Mouse (Mus musculus) left cerebral cortex, postnatal 10 days (tissue): Measurements from ENCODE around the gene Crb3. TPM values are rescaled to one million over a fixed set of nuclear protein-coding genes. Genes with fewer than 3 reads are reported as not detected.

Source experiments
- DNase-seq, 2 experiments: peaks; one replicate each; pipeline ENCODE4 v3.0.0; 2021 to 2022; ENCODE audit warnings: low spot score in 2 of 2, mixed read lengths in 1 of 2; ENCODE audit errors: extremely low spot score in 1 of 2
- intact Hi-C: fragments of 180-260 bp; cut with DNase I; formaldehyde crosslinking; loops from one replicate; pipeline ENCODE4 v1.15.1; 2025
- total RNA-seq, 2 experiments: library from RNA; stranded (reverse); gene quantifications; 2 replicates each; pipeline ENCODE4 v1.2.3; 2021

Crb3 gene
- total RNA-seq, 2 experiments from 2014 or later, result 0.47 TPM; not detected in 1

DNA sequence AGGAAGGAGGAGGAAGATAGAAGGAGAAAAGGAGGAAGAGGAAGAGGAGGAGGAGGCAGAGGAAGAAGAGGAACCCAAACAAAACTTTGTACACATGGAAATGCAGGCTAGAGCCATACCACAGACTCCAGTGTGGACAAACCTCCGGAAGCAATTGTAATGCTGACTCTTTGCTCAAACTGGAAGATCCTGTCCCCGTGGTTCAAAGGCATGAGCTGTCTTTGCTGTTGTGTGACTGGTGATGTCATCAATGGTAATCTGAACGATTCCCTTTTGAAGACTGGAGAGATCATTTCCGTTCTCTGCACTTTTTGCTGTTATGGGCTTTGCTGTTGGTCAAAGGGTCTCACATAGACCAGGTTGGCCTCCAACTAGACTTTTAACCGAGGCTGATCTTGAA is 39.4 kb downstream of the Crb3 start:
- intact Hi-C loops, result no loop called here
- no peak for DNase-seq

DNA sequence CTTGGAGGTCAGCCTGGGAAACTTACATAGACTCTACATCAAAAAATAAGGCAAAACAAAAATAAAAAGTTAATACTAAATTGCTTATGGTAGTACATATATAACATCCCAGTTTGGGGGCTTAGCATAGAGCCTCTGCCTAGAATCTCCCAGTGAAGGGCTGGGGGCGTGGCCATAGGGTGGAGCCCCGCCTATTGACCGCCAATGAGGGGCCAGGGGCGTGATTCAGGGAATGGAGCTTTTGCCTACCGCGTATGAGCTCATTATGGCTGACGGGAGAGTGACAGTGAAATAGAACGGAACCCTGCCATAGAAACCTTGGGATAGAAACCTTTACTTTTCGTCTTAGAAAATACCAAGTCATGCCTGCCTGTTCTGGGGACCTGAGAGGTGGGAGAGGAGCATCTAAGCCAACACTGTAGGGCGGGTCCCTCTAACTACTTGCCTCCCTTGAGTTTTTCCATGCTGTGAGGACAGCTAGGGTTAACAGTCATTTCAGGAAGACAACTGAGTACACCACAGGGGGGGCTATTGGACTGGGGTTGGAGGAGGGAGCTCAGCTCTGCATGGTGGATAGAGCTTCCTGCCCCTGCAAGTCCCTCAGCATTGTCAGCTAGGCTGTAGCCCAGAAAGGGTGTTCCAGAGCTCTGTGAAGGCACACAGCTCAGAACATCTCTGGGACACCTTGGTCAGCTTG is 40.9 kb downstream of the Crb3 start:
- intact Hi-C loops, result no loop called here

DNA sequence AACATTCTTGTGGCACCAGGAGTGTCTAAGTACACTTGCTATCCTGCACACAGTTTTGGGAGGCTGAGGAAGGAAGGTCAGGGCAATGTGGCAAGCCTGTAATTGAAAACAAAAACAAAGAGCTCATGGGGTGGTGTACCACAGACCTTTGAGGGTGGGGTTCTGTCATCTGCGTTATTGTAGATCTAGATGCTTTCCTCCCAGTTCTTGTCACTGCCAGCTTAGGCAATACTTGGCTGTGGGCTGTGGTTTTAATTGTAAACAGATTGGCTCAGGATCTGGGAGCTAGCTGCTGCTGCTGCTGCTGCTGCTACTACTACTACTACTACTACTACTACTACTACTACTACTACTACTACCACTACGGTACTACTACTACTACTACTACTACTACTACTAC is 43.4 kb downstream of the Crb3 start:
- intact Hi-C loops, result no loop called here
- no peak for DNase-seq

More for the DNA sequence above, 40.9 kb downstream of the Crb3 start:
- no peak for DNase-seq

DNA sequence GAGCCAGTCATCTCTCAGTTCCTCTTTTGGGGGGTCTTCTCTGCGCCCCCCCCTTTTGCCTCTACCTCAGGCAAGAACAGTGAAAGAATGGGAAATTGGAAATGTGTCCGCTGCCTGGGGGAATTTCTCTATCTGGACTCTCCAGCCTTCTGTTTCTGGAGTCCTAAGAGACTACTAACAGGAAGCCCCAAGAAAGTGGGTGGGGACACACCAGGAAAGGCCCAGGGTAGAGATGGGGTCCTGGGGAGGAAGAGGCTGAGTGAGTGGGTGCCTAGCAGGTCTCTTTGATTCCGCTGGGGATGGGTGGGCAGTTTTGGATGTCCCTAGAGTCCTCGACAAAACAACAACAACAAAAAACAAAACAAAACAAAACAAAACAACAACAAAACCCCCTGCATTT is 45.6 kb downstream of the Crb3 start:
- intact Hi-C loops, result no loop called here

DNA sequence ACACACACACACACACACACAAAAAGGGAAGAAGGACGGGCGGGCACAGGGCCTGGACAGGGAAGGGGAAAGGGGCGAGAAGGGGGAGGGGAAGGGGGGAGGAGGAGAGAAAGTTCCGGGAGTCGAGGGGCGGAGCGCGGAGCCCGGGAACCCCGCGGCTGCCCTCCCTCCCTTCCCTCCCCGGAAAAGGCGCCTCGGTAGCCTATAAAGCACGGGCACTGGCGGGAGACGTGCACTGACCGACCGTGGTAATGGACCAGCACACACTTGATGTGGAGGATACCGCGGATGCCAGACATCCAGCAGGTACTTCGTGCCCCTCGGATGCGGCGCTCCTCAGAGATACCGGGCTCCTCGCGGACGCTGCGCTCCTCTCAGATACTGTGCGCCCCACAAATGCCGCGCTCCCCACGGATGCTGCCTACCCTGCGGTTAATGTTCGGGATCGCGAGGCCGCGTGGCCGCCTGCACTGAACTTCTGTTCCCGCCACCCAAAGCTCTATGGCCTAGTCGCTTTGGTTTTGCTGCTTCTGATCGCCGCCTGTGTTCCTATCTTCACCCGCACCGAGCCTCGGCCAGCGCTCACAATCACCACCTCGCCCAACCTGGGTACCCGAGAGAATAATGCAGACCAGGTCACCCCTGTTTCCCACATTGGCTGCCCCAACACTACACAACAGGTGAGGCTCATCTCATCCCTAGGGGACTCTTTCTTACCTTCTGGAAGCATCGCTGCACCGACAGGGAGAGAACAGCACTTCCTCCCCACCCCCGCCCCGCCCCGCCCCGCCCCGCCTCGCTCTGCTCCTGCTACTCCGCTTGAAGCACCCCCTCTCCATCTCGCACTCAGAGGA is 46.5 kb downstream of the Crb3 start, which contains the start of gene Tnfsf9:
Gene Tnfsf9 (plus strand): TSS at position 145 of the 854 bp plus-strand sequence.
- peak in 1 of 2 experiments; percentile 40 for DNase-seq
- intact Hi-C loops, result no loop called here

More for the DNA sequence above, 45.6 kb downstream of the Crb3 start:
- DNase-seq, result no peak

DNA sequence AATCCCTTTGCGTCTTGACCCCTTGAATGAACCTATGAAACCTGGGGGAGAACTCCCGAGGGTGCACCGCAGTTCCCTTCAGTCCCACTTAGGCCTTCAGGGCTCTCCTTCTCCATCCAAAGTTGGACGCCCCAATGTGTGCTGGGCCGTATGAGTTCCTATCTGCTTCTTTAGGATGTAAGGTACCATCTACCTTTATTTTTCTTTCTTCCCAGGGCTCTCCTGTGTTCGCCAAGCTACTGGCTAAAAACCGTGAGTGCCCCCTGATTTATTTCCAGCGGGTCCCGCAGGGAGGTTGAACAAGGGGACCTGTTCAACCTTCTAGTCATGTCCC is 47.1 kb downstream of the Crb3 start:
- DNase-seq, result no peak
- intact Hi-C loops, result no loop called here

DNA sequence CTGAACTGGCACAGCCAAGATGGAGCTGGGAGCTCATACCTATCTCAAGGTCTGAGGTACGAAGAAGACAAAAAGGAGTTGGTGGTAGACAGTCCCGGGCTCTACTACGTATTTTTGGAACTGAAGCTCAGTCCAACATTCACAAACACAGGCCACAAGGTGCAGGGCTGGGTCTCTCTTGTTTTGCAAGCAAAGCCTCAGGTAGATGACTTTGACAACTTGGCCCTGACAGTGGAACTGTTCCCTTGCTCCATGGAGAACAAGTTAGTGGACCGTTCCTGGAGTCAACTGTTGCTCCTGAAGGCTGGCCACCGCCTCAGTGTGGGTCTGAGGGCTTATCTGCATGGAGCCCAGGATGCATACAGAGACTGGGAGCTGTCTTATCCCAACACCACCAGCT is 48.2 kb downstream of the Crb3 start:
- no peak for DNase-seq
- intact Hi-C loops, result no loop called here

DNA sequence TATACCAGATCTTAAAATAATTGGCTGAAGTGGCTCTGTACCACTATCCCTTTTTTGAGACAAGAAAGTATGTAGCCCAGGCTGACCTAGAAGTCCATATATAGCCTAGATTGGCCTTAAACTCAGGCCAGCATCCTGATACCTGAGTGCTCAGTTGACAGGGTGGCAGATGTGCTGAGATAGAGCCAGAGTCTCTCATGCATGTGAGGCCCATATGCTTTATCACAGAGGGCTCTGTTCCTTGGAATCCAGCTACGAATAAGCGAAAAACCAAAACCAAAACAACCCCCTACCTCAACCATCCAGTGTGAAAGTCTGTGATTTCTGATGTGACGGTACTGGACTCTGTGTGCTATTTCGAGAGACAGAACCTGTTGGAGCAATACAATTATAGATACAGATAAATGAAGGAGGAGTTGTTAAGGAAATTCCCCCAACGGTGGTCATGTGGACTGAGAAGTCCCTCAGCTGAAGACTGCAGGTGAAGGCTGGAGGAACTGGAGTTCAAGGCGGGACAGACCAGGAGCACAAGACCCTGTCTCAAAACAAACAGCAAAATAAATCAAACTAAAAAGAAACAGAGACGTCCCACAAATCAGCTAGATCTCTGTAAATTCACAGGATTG is 49.2 kb downstream of the Crb3 start:
- DNase-seq, result no peak
- intact Hi-C loops, result no loop called here

DNA sequence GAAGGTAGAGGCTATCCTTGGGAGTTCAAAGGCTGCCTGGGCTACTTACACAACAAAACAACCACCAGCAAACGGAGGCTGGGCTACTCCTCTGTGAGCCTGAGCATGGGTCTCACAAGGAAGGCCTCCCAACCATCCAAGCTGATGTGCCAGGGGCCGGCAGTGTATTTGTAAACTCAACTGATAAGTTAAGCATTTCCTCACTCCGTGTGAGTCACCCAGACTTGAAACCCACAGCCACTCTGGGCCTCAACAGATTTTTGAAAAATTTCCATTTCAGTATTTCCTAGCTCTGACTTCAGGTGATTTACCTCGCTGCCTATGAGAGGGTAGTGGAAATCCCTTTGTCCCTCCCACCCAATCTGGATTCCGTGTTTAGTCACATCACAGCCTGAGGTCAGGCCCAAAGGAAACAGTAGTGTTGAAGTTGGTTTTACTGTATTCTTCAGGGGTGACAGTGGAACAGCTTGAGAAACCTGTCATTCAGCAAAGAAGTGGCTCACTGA is 49.8 kb downstream of the Crb3 start:
- intact Hi-C loops, result no loop called here
- DNase-seq, result no peak

DNA sequence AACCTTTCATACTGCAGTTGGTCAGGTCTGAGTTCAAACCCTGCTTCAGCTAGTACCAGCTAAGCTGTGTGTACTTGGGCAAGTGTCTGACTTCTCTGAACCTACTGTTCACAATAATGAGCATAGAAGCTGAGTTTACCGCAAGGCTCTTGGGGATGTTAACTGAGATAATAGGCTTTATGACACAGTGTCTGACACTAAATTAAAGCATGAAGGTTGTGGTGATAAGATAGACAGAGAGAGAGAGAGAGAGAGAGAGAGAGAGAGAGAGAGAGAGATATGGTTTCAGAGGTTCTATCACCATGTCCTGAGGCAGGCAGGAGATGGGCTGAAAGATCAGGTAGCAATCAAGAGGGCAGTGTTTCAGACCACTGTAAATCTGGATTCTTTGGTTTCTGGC is 51.1 kb downstream of the Crb3 start:
- no peak for DNase-seq
- intact Hi-C loops, result no loop called here

DNA sequence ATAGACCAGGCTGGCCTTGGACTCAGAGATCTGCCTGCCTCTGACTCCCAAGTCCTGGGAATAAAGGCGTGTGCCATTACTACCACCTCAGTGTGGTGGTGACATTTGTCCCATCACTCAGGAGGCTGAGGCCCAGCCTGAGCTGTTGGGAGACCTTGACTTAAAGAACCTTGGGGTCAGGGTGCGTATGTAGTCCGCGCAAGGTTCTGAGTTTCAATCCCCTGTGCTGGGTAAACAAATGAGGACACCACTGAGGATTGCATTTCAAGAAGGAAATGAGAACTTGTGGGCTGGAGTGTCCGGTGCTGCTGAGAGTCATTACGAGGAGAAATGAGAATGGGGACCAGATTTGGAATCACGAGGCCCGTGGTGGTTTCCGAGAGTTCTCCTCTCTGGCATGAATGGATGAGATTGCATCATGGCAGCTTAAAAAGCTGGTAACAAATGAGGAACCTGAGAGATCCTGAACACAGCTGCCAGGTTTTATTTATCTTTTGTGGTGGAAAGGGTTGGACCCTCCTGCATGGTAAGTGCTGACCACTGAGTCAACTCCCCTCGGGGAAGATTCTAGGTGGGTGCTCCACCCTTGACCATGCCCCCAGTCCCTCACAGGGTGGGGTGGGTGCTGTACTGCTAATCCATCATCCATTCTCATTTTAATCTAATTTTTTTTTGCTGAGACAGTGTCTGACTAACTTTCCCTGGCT is 54.0 kb downstream of the Crb3 start:
- intact Hi-C loops, result no loop called here

More for the DNA sequence above, 54.0 kb downstream of the Crb3 start:
- no peak for DNase-seq

Other genes with a start within 250 kb of the Crb3 start
- 1 to 10 TPM; 1.4 to 2.3 TPM for gene Rfx2, start 228.1 kb upstream of the Crb3 start, total RNA-seq
- not detected for gene Acsbg2, start 184.7 kb upstream of the Crb3 start, total RNA-seq
- under 1 TPM; 0.16 to 0.41 TPM for gene 1700061G19Rik, start 183.6 kb upstream of the Crb3 start, total RNA-seq
- 10 to 100 TPM; 66.2 to 78.3 TPM for gene Mllt1, start 123.7 kb upstream of the Crb3 start, total RNA-seq
- gene Acer1, start 77.0 kb upstream of the Crb3 start, total RNA-seq, result not detected
- gene Clpp, start 68.8 kb upstream of the Crb3 start, total RNA-seq, result 10 to 100 TPM; 51.0 to 52.6 TPM
- 10 to 100 TPM; 25.7 to 30.4 TPM for gene Alkbh7, start 61.8 kb upstream of the Crb3 start, total RNA-seq
- not detected for gene Pspn, start 59.1 kb upstream of the Crb3 start, total RNA-seq
- 10 to 100 TPM; 47.2 to 51.3 TPM for gene Gtf2f1, start 47.8 kb upstream of the Crb3 start, total RNA-seq
- under 1 TPM in 1 of 2 experiments, not detected in 1; 0.51 TPM for gene Gm17949, start 47.6 kb upstream of the Crb3 start, total RNA-seq
- 100 to 1,000 TPM; 118 to 122 TPM for gene Khsrp, start 27.6 kb upstream of the Crb3 start, total RNA-seq
- gene Slc25a41, start 17.5 kb upstream of the Crb3 start, total RNA-seq, result under 1 TPM in 1 of 2 experiments, not detected in 1; 0.28 TPM
- gene Slc25a23, start 758 bp downstream of the Crb3 start, total RNA-seq, result 100 to 1,000 TPM; 325 to 326 TPM
- 1 to 10 TPM; 1.4 to 1.6 TPM for gene Dennd1c, start 19.4 kb downstream of the Crb3 start, total RNA-seq
- gene Tubb4a, start 28.7 kb downstream of the Crb3 start, total RNA-seq, result 100 to 1,000 TPM; 519 to 556 TPM
- gene Tnfsf9, start 46.2 kb downstream of the Crb3 start, total RNA-seq, result under 1 TPM; 0.43 to 0.55 TPM
- not detected for gene Cd70, start 90.7 kb downstream of the Crb3 start, total RNA-seq
- not detected for gene Tnfsf14, start 135.1 kb downstream of the Crb3 start, total RNA-seq
- gene C3, start 169.0 kb downstream of the Crb3 start, total RNA-seq, result under 1 TPM; 0.62 to 0.67 TPM
- gene Gpr108, start 189.3 kb downstream of the Crb3 start, total RNA-seq, result 10 to 100 TPM; 14.8 to 15.9 TPM
- 1 to 10 TPM; 4.6 to 6.7 TPM for gene Trip10, start 190.3 kb downstream of the Crb3 start, total RNA-seq
- 1 to 10 TPM; 3.6 to 4.3 TPM for gene Vav1, start 220.0 kb downstream of the Crb3 start, total RNA-seq